Comparison of ENCODE assay signal across 19 mouse cellular contexts in genomic region chr19:33225002-33225376, GRCm38 (mm10).
DNase-seq lines count a peak whose midpoint lies in the region; ATAC-seq and TF ChIP-seq lines count a peak whose summit lies in the region.
"Had no signal": no experiment of that assay in that cellular context is flagged by ENCODE, and none has a peak within 500 bp of the region (broad histone marks: within the 10 kb centered on the region; RNA-seq: fewer than 3 reads in every experiment).

No protein-coding gene starts in this region.

- no peak overlapping the region for H3K4me3 ChIP-seq in hindbrain, embryonic 13.5 days
- H3K4me3 ChIP-seq in hindbrain, embryonic 11.5 days (ENCODE audit: low read depth, low read length): no peak overlapping the region
- no peak overlapping the region for H3K4me3 ChIP-seq in midbrain, embryonic 11.5 days (ENCODE audit: low read depth, low read length)
- H3K4me3 ChIP-seq in midbrain, embryonic 10.5 days: no peak overlapping the region
- no peak overlapping the region for H3K4me3 ChIP-seq in lung, adult 2 months (replicated peaks; ENCODE audit: extremely low read depth, low read depth, low read length)
- H3K4me3 ChIP-seq: heart, adult 2 months; heart, embryonic 15.5 days; intestine, embryonic 15.5 days; liver, embryonic 15.5 days; neural tube, embryonic 13.5 days; stomach, embryonic 15.5 days had no signal

- H3K36me3 ChIP-seq in hindbrain, embryonic 13.5 days: no peaks in the 10 kb centered on the region
- no peaks in the 10 kb centered on the region for H3K36me3 ChIP-seq in hindbrain, embryonic 11.5 days (ENCODE audit: control insufficient read depth, insufficient read depth, low read length)
- no peaks in the 10 kb centered on the region for H3K36me3 ChIP-seq in midbrain, embryonic 11.5 days (ENCODE audit: control insufficient read depth, insufficient read depth, low read length)
- no peaks in the 10 kb centered on the region for H3K36me3 ChIP-seq in midbrain, embryonic 10.5 days
- H3K36me3 ChIP-seq: heart, embryonic 15.5 days; intestine, embryonic 15.5 days; liver, embryonic 15.5 days; neural tube, embryonic 13.5 days; stomach, embryonic 15.5 days had no signal

- no peaks in the 10 kb centered on the region for H3K9me3 ChIP-seq in hindbrain, embryonic 13.5 days
- H3K9me3 ChIP-seq in hindbrain, embryonic 11.5 days (ENCODE audit: control insufficient read depth, low read length): no peaks in the 10 kb centered on the region
- no peaks in the 10 kb centered on the region for H3K9me3 ChIP-seq in midbrain, embryonic 11.5 days (ENCODE audit: control insufficient read depth, low read length)
- no peaks in the 10 kb centered on the region for H3K9me3 ChIP-seq in midbrain, embryonic 10.5 days (replicated peaks)
- H3K9me3 ChIP-seq: heart, embryonic 15.5 days; intestine, embryonic 15.5 days; liver, embryonic 15.5 days; neural tube, embryonic 13.5 days; stomach, embryonic 15.5 days had no signal

- DNase-seq in hindbrain, embryonic 11.5 days (ENCODE audit: low spot score): no peak
- peak; percentile 59 for DNase-seq in midbrain, embryonic 11.5 days (ENCODE audit: low spot score, missing footprints)
- DNase-seq in midbrain, embryonic 10.5 days (ENCODE audit: low spot score): no peak
- peak; percentile 29 for DNase-seq in thymus, postnatal 14 days
- DNase-seq in thymus, postnatal 10 days (ENCODE audit: low spot score in 2 of 2): no peak
- DNase-seq in lung, adult 2 months: no peak
- DNase-seq: adrenal gland, postnatal 25 days; cerebellum, adult 11-12 months; gastrocnemius, postnatal 10 days; heart, adult 2 months; heart, postnatal 4 days; lung, postnatal 10 days had no signal

- no peak overlapping the region for H3K4me2 ChIP-seq in hindbrain, embryonic 13.5 days
- no peak overlapping the region for H3K4me2 ChIP-seq in hindbrain, embryonic 11.5 days (replicated peaks; ENCODE audit: low read depth, low read length)
- H3K4me2 ChIP-seq in midbrain, embryonic 11.5 days: no peak overlapping the region
- H3K4me2 ChIP-seq: heart, embryonic 15.5 days; intestine, embryonic 15.5 days; liver, embryonic 15.5 days; stomach, embryonic 15.5 days had no signal

- no peak for TF ChIP-seq CTCF in lung, adult 2 months (IDR thresholded peaks at IDR 0.05; ENCODE audit: insufficient read depth, low read length)

- H3K27ac ChIP-seq in hindbrain, embryonic 13.5 days: no peak overlapping the region
- no peak overlapping the region for H3K27ac ChIP-seq in hindbrain, embryonic 11.5 days (ENCODE audit: low read depth, low read length)
- no peak overlapping the region for H3K27ac ChIP-seq in midbrain, embryonic 11.5 days (ENCODE audit: low read depth, low read length)
- H3K27ac ChIP-seq in midbrain, embryonic 10.5 days (replicated peaks): no peak overlapping the region
- H3K27ac ChIP-seq: heart, embryonic 15.5 days; intestine, embryonic 15.5 days; liver, embryonic 15.5 days; neural tube, embryonic 13.5 days; stomach, embryonic 15.5 days had no signal

- 93% methylated on average over 9 of the region's 9 CpGs for WGBS in hindbrain, embryonic 13.5 days
- WGBS in hindbrain, embryonic 11.5 days: 91% methylated on average over 9 of the region's 9 CpGs
- WGBS in midbrain, embryonic 11.5 days: 90% methylated on average over 9 of the region's 9 CpGs
- WGBS in midbrain, embryonic 10.5 days: 92% methylated on average over 9 of the region's 9 CpGs
- 84% methylated on average over 9 of the region's 9 CpGs for WGBS in lung, adult 2 months

- TF ChIP-seq POLR2A in lung, adult 2 months (IDR thresholded peaks at IDR 0.05; ENCODE audit: borderline replicate concordance, extremely low read depth, low read depth, low read length): no peak

- H3K4me1 ChIP-seq in hindbrain, embryonic 13.5 days (replicated peaks): peaks cover 19% of the 10 kb centered on the region
- H3K4me1 ChIP-seq in hindbrain, embryonic 11.5 days (replicated peaks; ENCODE audit: control insufficient read depth, insufficient read depth, low read length): no peaks in the 10 kb centered on the region
- H3K4me1 ChIP-seq in midbrain, embryonic 11.5 days (ENCODE audit: control insufficient read depth, insufficient read depth, low read length): peaks cover 11% of the 10 kb centered on the region
- H3K4me1 ChIP-seq in midbrain, embryonic 10.5 days: peaks cover 35% of the 10 kb centered on the region
- peaks cover 2% of the 10 kb centered on the region for H3K4me1 ChIP-seq in lung, adult 2 months (ENCODE audit: control insufficient read depth, insufficient read depth, low read length)

- 0 out of 2 replicates have a peak, but pooled peaks cover 2% of the 10 kb centered on the region for H3K27me3 ChIP-seq in hindbrain, embryonic 13.5 days
- H3K27me3 ChIP-seq in hindbrain, embryonic 11.5 days (ENCODE audit: control insufficient read depth, insufficient read depth, low read length): no peaks in the 10 kb centered on the region
- H3K27me3 ChIP-seq in midbrain, embryonic 11.5 days (ENCODE audit: control insufficient read depth, insufficient read depth, low read length): no peaks in the 10 kb centered on the region
- H3K27me3 ChIP-seq in midbrain, embryonic 10.5 days (ENCODE audit: low read depth, poor library complexity, severe bottlenecking): no peaks in the 10 kb centered on the region; the same call in 1 of the 2 replicates
- H3K27me3 ChIP-seq: CH12.LX; heart, embryonic 15.5 days; intestine, embryonic 15.5 days; liver, embryonic 15.5 days; neural tube, embryonic 13.5 days; stomach, embryonic 15.5 days had no signal

- ATAC-seq in hindbrain, embryonic 13.5 days (ENCODE audit: low FRiP score): no peak
- no peak for ATAC-seq in hindbrain, embryonic 11.5 days (ENCODE audit: low FRiP score)
- no peak for ATAC-seq in midbrain, embryonic 11.5 days (ENCODE audit: low FRiP score)
- ATAC-seq: intestine, embryonic 15.5 days had no signal

- H3K9ac ChIP-seq in hindbrain, embryonic 13.5 days: peak overlapping the region; percentile 43; the same call in 1 of the 2 replicates
- no peak overlapping the region for H3K9ac ChIP-seq in hindbrain, embryonic 11.5 days (ENCODE audit: low read depth, low read length)
- no peak overlapping the region for H3K9ac ChIP-seq in midbrain, embryonic 11.5 days (ENCODE audit: low read length)
- H3K9ac ChIP-seq: heart, embryonic 15.5 days; intestine, embryonic 15.5 days; liver, embryonic 15.5 days; neural tube, embryonic 13.5 days; stomach, embryonic 15.5 days had no signal

Comparison
In these comparisons a context has a peak if more than half of its experiments do, and no peak if none do; other contexts are left out.
1. DNase-seq: peak in midbrain, embryonic 11.5 days (single experiment) and thymus, postnatal 14 days (single experiment); none in hindbrain, embryonic 11.5 days (single experiment), midbrain, embryonic 10.5 days (single experiment), thymus, postnatal 10 days (0 of 2) and lung, adult 2 months (single experiment).